Mouse (Mus musculus) megakaryocyte, embryonic 14.5 days (primary cell): Measurements from ENCODE around the gene Camk2d.

Source experiments
- FLI1 ChIP-seq: IDR thresholded peaks from 2 replicates; pipeline ENCODE4 v1.6.1; 2012; ENCODE audit warnings: low read length, inconsistent platforms, mixed read lengths
- GATA1 ChIP-seq: IDR thresholded peaks from 3 replicates; pipeline ENCODE4 v1.6.1; 2012; ENCODE audit warnings: mixed read lengths, low read length, inconsistent platforms, borderline replicate concordance

DNA sequence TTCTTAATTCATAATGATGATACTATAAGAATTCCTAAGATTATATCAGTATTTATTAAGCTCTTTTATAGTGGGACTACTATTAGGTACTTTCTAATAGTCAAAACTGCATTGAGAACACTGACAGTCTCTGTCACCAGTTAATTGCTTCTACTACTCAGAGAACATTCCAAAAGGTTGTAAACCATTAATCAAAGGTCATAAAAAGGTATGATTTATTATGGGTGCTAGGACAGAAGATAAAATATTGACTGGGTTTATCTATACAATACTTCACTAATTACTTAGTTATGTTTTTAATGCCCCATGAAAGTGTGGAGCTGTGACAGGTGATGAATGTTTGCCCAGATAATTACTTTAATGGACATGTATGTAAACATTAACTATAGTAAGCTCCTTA, 264.3 kb downstream of the Camk2d start:
- TF ChIP-seq GATA1: no peak
- no peak for TF ChIP-seq FLI1
